Mouse (Mus musculus) lung, adult 2 months (tissue): ENCODE measurements around the gene Trpd52l3.

Experiments
- CTCF ChIP-seq: fragments of 200-500 bp; IDR thresholded peaks from 2 replicates; pipeline ENCODE4 v1.5.1; 2011; ENCODE audit warnings: mild to moderate bottlenecking, low read length, control low read depth; ENCODE audit not compliant: insufficient read depth
- POLR2A ChIP-seq: fragments of 200-500 bp; IDR thresholded peaks from 2 replicates; pipeline ENCODE4 v1.6.1; 2011; ENCODE audit warnings: low read depth, mild to moderate bottlenecking, control low read depth, low read length, borderline replicate concordance; ENCODE audit errors: extremely low read depth

DNA sequence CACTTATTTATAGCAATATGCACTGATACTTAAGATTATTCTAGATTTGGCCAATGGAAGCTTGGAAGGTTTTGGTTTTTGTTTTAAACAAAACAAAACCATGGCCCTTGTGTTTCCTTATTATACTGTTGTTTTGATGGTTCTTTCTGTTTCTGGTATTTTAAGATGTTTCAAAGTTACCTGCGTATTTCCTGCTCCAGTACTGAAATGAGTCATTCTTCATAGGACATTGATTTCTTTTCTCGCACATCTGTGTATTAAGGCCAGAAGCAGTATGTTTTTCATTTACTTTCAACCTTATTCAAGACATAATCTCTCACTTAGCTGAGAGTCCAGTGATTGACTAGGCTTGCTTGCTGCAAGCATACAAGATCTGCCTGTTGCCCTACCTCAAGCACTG, 40.1 kb downstream of the Trpd52l3 start:
- TF ChIP-seq POLR2A = no peak
- TF ChIP-seq CTCF = no peak
